Mouse (Mus musculus) bone marrow macrophage, adult 2 months (primary cell): Measurements from ENCODE around the gene Ecm2. TPM values are rescaled to one million over a fixed set of nuclear protein-coding genes. Genes with fewer than 3 reads are reported as not detected.

Source experiments
- H3K27ac ChIP-seq: 2 replicates; pipeline ENCODE4 v1.5.1; 2012; ENCODE audit warnings: low read depth, low read length; ENCODE audit not compliant: insufficient read depth
- H3K4me1 ChIP-seq: 2 replicates; pipeline ENCODE4 v1.6.1; 2012; ENCODE audit warnings: low read length; ENCODE audit not compliant: control insufficient read depth, insufficient read depth
- H3K4me3 ChIP-seq: 2 replicates; pipeline ENCODE4 v1.5.1; 2012; ENCODE audit warnings: mild to moderate bottlenecking, low read length, moderate library complexity; ENCODE audit not compliant: insufficient read depth
- CTCF ChIP-seq: IDR thresholded peaks from 2 replicates; pipeline ENCODE4 v1.5.1; 2012; ENCODE audit warnings: low read depth, mild to moderate bottlenecking, low read length, moderate library complexity
- polyA plus RNA-seq: library from polyadenylated mRNA; stranded (reverse); fragments of >200 nt; gene quantifications from 2 replicates; pipeline ENCODE4 v1.2.4, GENCODE M21; 2012; ENCODE audit not compliant: missing spikeins, insufficient read depth, insufficient read length

The Ecm2 gene
- polyA plus RNA-seq, 1 experiment, result not detected

DNA sequence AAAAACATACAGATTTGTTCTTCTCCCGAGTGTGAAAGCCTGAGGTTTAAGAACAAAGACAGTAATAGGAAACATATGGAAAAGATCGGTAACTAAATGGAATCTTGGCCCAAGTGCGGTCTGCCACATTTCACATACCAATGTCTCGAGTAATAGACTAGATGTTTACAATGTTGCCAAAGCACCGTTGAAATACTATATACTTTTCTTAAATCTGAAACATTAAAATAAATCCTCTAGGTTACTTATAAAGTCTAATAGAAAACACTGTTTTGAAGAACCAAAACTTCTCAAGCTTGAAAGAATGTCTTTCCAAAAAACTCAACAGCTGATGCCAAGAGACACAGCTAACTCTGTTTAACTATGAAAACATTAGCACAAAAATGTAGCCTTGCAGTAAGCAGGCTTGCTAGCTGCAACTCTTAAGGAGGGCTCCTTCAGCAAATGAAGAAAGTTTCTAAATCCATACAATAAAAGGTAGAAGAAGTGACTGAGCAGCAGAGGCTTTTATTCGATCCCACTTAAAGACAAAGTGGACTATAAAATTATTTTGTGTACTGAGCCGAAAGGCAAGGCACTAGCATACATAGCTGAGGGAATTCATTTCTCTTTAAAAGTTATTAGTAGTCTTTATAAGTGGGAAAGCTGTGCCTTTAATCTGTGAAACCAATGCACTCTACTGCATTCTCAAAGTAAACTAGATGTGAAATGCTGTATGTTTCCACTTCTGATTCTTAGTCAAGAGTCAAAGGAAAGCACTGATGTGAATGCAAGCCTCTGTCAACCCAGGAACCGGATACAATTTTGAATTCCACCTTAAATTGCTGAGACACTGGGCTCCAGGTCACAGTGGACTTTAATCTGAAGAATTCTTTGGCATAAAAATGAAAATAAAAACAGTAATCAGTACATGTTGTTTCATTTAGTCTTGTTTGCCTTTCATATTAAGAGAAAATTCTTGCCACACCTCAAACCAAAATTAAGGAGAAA, 77.2 kb downstream of the Ecm2 start, which contains the start of gene Omd:
Gene Omd (plus strand): TSS at position 922 of the 990 bp plus-strand sequence.
- Histone ChIP-seq H3K27ac (no peak within 1 kb of the TSS), H3K4me1 (peaks cover 10% of the 10 kb centered on the region), H3K4me3 (no peak within 1 kb of the TSS)
- TF ChIP-seq CTCF, result no peak

Other genes with a start within 250 kb of the Ecm2 start
- 79.0 and 88.6 TPM in 2 replicates for gene Fgd3, start 184.5 kb upstream of the Ecm2 start, polyA plus RNA-seq
- 38.4 and 42.5 TPM in 2 replicates for gene Bicd2, start 163.2 kb upstream of the Ecm2 start, polyA plus RNA-seq
- 3.6 and 3.8 TPM in 2 replicates for gene Ippk, start 83.6 kb upstream of the Ecm2 start, polyA plus RNA-seq
- gene Tes3-ps, start 11.5 kb upstream of the Ecm2 start, polyA plus RNA-seq, result 1.2 and 1.8 TPM in 2 replicates
- gene Aspn, start 39.6 kb downstream of the Ecm2 start, polyA plus RNA-seq, result not detected in 2 replicates
- gene Omd, start 77.7 kb downstream of the Ecm2 start, polyA plus RNA-seq, result not detected in 2 replicates
- gene Ogn, start 103.2 kb downstream of the Ecm2 start, polyA plus RNA-seq, result not detected in 2 replicates
- 6.9 and 8.3 TPM in 2 replicates for gene Cenpp, start 148.0 kb downstream of the Ecm2 start, polyA plus RNA-seq
- 8.7 and 13.0 TPM in 2 replicates for gene Nol8, start 148.3 kb downstream of the Ecm2 start, polyA plus RNA-seq
- 22.5 and 33.2 TPM in 2 replicates for gene Iars, start 177.3 kb downstream of the Ecm2 start, polyA plus RNA-seq